Mouse (Mus musculus) kidney, postnatal 10 days (tissue): ENCODE measurements around the gene Srrm3.

Source experiments
- DNase-seq: peaks from one replicate; pipeline ENCODE4 v3.0.0; 2021; ENCODE audit warnings: mixed read lengths

Srrm3 gene

DNA sequence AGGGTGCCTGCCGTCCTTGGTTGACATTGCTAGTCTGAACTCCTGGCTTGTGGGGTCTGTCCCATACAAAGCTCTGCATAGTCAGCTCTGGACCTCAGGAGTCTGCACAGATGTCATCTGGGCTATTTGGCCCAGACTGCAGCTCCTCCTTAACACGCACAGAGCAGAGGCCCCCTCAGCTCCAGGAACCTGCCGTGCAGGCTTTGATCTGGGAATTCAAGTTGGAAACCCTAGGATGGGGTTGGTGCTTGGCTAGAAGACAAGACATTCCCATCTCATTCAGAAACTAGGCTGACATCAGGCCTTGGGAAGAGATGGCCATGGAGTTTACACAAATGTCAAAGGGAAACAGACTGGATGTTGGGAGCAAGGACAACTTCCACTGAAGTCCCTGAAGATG is 17.8 kb downstream of the Srrm3 start:
- no peak for DNase-seq

DNA sequence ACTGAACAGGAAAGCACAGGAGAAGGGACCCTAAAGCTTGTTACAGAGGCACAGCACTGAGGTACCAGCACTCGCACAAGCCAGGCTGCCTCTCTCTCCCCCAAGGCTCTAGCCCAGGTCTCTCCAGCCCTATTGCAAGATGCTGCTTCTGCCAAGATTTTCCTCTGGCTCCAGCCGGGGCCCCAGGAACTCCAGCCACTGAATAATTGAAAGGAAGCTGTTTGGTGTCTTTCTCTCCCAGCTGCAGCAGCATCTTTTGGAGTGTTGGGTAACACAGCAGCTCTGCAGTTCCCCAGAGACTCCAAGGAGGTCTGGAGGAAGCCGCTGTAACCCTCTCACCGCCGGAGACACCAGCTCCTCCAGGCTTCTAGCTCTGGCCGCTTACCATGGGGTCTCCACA is 19.5 kb downstream of the Srrm3 start:
- DNase-seq, result peak; percentile 17

DNA sequence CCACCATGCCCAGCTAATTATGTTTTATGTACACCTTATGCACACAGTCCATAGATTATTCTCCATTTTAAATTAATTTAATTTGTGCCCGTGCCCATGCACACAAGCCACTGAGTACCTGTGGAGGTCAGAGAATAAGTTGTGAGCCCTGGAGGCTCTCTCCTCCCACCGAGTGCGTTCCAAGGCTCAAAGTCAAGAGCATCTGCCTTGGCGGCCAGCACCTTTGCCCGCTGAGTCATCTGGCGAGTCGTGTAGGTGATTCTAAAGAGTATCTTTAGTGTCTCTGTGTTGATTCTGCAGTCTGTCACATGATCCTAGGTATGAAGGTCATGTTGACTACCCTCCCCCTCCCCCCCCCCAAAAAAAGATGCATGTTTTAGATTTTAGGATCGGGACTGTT is 22.7 kb downstream of the Srrm3 start:
- no peak for DNase-seq

DNA sequence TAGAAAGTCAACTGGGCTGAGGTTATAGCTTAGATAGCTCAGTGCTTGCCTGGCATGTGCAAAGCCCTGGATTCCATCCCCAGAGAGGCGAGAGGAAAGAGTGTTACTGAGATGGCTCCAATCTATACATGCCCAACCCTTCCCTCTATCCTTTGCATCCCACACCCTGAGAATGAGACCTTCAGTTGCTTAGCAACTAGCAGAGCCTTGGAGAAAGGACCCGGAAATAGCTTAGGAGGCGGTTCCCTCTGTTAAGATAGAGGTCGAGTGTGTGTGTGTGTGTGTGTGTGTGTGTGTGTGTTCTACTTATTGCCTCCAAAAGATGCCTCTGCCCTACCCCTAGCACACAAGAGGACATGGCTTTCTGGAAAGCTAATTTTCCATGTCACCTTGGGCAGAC is 26.0 kb downstream of the Srrm3 start:
- no peak for DNase-seq

DNA sequence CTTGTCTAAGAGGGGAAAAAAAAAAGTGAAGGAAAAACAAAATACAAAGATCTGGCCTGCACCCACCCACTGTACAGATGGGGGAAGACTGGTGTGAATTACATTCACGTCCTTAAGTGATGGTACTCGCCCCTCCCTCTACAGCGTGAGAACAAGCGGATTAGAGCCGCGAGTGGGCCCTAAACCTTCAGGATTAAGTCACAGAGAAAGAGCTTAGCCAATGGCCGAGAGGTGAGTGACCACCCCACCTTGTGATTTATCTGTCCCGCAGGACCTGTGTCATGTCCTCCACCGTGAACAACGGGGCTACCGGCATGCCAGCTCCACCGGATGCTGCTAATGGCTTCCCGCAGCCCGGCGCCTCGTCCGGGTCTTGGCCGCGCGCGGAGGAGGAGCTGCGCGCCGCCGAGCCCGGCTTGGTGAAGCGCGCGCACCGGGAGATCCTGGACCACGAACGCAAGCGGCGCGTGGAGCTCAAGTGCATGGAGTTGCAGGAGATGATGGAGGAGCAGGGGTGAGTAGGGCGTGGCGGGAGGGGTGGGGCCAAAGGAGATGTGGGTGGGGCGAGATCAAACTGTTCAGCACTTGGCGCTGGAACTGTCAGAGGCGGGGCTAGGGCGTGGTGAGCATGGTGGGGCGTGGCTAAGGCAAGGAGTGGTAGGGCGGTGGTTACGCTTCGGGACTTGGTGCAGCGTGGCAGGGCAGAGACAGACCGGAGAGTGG is 28.2 kb downstream of the Srrm3 start:
- DNase-seq, result peak; percentile 77

DNA sequence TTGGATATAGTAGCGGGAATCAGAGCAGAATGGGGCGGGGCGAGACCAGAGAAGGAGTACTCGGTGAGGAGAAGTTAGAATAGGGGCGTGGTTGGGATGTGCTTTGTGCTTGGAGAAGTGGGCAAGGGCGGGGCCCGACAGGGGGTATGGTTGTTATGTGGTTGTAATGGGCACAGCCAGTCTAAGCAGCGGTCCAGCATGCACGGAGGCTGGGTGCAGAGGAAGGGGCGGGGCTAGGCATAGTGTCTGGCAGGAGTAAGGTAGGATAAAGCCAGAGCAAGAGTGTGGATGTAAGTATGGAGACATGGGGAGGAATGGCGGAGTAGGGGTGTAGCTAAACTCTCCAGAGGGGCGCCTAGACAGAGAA is 28.8 kb downstream of the Srrm3 start:
- DNase-seq, result no peak

DNA sequence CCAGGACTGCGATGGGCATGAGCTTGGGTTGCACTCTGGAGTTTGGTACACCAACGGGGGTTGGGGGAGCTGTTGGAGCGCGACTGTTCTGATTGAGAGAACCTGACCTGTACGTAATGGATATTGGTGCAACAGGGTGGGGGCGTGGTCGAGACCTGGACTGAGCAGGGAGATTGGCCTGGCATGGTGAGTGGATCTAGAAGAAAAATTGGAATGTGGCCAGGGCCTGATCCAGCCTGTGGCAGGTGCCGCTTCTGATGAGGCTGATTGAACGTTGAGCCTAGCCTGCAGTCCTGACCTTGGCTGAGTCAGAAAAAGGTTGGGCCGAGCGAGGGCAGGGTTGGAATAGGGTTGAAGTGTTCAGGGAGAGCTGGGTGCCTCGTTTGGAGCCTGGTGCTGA is 29.3 kb downstream of the Srrm3 start:
- DNase-seq, result peak; percentile 26

DNA sequence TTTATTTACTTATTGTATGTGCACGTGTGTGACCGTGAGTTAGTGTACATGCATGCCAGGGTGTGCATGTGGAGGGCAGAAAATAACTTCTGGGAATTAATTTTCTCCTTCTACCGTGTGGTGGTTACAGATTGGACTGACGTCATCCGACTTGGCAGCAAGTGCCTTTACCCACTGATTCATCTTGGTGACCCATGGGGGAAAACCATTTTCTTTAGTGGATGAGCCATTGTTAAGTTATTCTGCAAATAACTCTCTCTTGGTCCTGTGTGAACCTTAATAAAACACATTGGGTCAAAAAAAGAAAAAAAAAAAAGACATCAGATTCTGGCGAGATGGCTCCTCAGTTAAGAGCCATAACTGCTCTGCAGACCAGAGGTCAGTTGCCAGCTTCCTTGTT is 35.0 kb downstream of the Srrm3 start:
- no peak for DNase-seq

DNA sequence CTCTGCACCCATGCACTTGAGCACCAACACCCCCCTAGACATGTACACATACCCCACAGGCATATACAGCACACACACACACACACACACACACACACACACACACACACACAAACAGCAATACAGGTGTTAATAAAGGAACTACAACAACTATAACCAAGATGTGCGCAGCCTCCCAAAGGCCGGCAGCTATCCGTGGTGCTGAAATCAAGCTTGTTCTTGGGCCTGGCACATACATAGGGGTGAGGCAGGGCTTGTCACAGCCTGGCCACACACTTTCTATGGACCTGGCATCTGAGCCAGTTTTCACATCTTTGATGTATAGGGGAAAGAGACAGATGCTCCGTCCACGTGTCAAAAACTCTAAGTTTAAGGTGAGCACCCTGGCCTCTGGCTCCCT is 36.7 kb downstream of the Srrm3 start:
- DNase-seq, result peak; percentile 83

DNA sequence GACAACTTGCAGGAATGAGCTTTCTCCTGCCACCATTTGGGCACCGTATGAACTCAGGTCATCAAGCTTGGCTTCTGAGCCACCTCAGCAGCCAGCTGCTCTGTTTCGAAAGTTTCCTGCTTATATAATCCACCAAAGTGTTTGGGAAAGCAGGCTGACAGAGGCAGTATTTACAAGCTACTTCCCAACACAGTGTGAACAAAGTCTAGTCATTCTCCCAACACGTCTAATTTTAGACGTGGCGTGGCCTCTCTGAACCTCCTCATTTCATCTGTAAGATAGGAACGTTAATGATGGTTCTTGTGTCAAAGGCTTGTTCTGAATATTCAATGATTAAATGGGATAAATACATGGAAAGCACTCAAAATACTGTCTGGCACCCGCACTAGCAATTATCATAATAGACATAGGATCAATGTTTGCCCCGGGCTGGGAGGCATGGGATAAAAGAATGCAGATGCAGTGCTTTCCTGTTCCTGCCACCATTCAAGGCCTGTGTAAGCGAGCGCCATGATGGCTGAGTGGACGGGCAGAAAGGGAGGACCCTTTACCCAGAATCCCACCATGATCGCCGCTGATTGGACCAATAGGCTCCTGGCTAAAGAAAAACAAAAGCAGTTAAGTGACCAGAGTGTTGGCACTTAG is 39.1 kb downstream of the Srrm3 start:
- DNase-seq, result no peak

DNA sequence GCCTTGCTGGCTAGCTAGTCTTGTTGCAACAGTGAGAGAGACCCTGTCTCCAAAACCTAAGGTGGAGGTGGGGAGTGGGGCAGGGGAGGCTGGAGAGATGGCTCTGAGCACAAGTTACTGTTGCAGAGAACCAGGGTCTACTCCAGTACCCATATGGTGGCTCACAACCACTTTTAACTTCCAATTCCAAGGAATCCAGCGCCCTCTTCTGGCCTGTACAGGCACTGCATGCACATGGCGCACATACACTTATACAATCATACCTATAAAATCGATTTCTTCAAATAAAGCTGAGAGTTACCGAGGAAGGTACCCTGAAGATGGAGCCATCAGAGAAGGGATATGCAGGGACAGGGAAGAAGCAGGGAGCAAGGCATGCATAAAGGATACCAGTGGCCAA is 40.8 kb downstream of the Srrm3 start:
- no peak for DNase-seq

DNA sequence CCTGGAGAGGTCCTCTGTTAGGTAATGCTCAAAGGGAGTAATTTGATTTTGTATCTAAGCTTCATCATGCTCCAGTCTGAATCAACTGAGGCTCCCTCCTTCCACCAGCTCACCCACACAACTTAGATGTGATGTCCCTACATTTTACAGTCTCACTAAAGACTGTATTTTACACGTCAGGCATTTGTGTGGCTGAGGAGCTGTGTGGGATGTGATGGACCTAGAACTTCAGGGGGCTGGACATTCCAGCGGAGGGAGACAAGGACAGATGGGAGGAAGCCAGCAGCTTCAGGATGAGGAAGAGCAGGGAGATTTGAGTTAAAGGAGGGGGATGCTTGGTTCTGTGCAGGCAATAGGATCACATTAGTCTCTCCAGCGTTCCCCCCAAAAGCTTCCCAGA is 41.2 kb downstream of the Srrm3 start:
- DNase-seq, result no peak

DNA sequence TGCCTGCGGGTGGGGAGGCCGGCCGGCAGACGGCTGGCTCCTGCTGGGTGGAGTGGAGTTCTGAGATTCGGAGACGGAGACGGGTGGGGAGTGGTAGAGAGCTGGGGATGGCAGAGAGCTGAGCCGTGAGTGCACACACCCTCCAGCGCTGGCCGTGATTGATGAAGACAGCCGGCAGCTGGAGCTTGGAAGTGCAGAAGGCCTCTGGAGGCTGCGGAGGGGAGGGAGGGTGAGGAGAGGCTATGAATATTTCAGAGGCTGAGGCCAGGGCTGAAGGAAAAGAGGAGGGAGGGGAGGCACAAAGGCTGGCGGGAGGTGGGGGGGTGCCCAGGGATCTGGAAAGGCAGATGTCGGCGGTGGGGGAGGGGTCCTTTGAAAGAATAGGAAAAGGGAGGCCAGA is 44.3 kb downstream of the Srrm3 start:
- peak; percentile 44 for DNase-seq

DNA sequence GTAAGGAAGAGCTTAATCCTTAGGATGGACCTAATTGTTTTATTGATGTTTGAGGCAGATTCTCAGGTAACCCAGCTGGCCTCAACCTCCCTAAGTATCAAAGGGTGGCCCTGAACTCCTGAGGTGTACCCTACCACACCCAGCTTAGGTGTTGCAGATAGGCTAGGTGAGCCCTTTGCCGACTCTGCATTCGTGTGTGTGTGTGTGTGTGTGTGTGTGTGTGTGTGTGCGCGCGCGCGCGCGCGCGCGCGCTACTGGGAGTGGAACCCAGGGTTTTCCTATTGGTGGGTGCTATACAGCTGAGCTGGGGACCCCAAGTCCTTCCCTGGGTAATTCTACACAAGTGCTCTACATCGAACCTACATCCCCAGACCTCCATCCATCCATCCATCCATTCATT is 44.8 kb downstream of the Srrm3 start:
- no peak for DNase-seq

DNA sequence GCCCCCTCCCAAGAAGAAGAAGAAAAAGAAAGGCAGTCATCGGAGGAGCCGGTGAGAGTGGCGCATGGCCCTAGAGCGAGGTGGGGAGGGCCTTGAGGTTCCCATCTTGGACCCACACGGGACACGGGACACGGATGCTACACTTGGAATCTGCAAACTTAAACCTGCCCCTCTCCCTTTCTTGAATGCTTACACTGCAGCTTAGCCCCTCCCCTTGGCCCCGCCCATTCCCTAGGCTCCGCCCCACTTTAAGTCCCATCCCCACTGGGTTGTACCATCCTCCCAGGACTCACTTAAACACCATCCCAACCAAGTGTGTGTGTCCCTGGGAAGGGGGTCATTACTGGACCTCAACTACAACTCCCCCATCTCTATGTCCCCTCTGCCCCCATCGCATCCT is 45.7 kb downstream of the Srrm3 start:
- DNase-seq, result peak; percentile 27

DNA sequence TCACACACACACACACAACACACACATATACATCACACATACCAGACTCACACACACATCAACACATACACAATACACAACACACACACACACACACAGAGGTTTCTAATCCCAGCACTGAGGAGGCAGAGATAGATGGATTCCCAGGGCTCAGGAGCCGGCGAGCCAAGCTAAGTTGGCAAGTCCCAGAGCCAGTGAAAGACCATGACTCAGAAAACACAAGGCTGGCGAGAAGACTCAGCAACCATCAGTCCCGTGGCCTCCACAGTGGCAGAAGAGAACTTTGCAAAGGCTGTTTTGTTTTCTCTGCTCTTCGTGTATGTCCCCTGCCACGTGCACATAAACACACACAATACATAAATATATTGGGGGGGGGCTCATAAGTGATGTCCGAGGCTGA is 47.0 kb downstream of the Srrm3 start:
- DNase-seq, result no peak

DNA sequence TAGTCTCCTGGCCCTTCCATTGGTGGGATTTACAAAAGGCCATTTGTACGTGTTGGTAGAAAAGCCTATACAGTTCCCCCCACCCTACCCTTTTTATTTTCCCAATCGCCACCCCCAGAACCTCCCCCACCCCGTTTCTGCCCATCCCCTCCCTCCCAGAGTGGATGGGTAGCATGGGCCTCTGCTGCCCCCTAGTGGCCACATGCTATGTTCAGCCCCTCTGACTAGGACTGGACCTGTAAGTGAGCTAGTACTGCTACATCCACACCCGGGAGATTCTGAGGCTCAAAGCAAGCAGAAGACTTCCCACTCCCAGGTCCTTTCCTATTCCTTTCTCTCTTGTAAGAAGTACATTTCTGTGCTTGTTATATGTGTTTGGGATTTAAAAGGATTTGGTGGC is 48.5 kb downstream of the Srrm3 start:
- peak; percentile 88 for DNase-seq

DNA sequence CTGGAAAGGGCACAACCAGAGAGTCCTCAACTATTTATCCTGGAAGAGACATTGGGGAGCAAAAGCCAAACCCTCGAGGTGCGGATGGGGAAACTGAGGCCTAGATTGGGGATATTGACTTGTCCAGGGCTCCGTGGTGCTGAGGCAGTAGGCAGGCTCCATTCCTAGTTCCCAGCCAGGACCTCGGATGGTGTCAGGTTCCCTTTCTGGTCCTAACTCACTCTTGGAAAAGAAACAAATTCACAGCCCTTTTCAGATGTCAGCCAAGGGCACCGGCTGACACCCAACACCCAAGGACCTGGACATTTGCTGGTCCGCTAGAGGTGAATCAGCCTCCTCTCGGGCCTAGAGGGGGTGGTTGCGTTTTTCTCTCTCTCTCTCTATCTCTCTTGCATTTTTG is 60.0 kb downstream of the Srrm3 start:
- DNase-seq, result no peak

DNA sequence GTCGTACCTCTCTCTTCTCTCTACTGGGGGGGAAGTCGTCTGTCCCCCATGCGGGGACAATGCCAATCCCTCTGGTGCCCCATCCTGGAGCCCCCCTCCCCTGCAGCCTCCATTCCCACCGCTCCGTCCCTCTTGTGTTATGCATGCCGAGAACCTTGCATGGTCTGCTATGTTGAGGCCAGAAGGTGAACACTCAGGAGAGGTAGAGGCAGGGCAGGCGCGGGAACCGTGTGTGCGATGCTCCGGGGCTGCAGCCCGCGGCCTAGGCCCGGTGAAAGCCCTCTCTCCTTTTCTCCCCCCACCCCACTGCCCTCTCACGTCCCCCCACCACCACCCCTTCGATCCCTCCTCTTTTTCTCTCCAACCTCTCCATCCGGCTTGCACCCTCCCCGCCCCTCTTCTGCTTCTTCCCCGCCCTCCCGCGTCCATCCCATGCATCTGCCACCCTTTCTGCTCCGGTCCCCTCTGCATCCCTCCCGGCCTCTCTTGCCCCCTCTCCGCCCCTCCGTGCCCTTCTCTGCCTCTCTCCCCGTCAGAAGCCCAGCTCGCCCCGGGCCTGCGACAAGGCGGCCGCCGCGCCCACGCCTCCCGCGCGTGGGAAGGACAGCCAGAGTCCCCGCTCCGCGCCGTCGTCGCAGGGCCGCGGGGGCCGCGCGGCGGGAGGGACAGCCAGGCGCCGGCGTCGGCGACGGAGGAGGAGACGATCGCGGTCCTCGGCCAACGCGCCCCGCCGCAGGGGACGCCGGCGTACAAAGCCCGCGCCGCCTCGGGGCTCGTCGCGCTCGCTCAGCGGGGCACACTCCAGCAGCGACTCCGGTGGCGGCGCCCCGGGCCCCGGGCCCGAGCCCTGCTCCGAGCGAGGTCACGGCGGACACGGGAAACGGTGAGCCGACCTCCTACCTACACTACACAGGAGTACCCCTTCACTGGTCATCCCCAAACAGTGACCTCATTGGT is 61.2 kb downstream of the Srrm3 start:
- peak; percentile 58 for DNase-seq

DNA sequence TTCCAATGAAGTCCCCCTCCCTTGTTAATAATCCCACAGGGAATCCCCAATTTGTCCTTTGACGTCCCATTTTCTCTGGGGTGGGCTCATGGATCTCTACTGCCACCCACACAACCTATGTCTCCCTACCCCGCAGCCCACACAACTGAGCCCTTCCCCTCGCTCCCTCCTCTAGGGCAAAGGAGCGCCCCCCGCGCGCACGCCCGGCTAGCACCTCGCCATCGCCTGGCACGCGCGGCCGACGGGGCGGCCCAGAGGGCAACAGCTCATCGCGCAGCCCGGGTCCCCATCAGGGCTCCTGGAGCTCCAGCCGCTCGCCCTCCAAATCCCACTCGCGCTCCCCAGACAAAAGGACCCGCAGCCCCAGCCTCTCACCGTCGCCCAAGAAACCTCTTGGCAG is 62.0 kb downstream of the Srrm3 start:
- no peak for DNase-seq

DNA sequence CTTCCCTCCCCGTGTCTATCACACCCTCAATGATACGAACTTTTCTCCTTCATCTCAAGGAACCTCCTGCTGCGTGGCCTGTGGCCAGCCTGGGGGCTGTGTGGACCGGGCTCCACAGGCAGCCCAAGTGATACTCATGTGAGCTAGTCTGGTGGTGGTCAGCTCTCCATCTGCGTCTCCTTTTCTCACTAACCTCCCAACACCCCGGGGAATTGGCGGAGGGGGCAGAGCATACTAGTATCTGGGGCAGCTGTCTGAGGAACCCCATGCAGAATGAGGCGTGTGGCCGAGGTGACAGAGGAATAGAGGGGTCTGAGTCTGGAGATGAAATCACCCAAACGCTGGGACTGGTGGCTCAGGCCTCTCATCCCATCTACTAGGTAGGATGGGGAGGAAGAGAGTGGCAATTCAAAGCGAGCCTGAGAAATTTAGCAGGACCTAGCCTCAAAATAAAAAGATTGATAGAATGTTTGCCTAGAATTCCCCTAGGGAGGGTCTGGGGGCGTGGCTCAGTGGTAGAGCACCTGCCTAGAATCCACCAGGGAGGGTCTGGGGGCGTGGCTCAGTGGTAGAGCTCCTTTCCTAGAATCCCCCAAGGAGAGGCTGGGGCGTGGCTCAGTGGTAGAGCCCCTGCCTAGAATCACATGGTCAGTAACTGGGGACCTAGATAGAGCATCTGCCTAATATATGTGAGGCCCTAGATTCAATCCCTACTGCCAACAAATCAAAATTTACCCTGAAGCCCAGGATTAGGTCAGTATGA is 63.2 kb downstream of the Srrm3 start:
- no peak for DNase-seq

DNA sequence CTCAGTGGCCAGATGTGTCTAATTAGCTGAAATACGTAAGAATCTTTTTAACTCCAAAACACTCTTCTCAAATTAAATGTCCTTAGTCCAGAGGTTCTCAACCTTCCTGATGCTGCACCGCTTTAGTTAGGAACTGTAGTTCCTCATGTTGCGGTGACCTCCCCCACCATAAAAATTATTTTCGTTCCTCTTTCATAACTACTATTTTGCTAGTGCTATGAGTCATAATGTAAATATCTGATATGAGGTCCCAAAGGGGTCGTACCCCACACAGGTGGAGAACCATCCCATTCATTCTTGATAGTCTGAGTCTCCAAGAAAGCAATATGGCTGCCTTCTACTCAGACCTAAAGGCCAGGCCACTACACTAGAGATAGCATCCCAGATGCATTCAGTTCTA is 63.8 kb downstream of the Srrm3 start:
- DNase-seq, result no peak

DNA sequence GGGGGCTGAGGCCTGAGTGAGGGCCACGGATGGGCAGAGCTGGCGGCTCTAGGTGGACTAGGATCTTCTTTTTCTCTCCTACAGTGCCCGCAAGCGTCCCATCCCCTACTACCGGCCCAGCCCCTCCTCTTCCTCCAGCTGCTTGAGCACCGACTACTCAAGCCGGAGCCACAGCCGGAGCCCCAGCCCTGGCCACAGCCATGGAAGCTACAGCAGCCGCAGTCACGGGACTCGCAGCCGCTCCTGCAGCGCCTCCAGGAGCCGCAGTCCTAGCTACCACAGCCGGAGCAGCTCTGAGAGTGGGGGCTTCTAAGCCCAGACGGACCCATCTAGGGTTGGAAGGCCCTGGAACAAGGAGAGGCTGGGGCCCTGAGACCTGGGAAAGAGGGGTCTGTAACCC is 66.3 kb downstream of the Srrm3 start:
- no peak for DNase-seq
